Mouse (Mus musculus): ENCODE data around the gene Dhrs2.
A peak's percentile ranks its signal among the peaks of the same experiment; 100 is the strongest.

The Dhrs2 gene

GRCm38 (mm10) chr14:55221707-55222106 is at the start of gene Dhrs2:
TSS of gene Dhrs2 (plus strand) at chr14:55222007.
- DNase-seq, result no peak

GRCm38 (mm10) chr14:55174164-55174563 is 47.6 kb upstream of the Dhrs2 start:
- DNase-seq, result no peak

GRCm38 (mm10) chr14:55177274-55177673 is 44.5 kb upstream of the Dhrs2 start:
- peak; percentile 69 to 76 for DNase-seq

- no peak for DNase-seq
Observed at GRCm38 (mm10) chr14:55180951-55181350, 40.9 kb upstream of the Dhrs2 start.

- DNase-seq, result no peak
Observed at GRCm38 (mm10) chr14:55183231-55183630, 38.6 kb upstream of the Dhrs2 start.

GRCm38 (mm10) chr14:55184640-55185145 is 37.1 kb upstream of the Dhrs2 start:
- no peak for DNase-seq

- no peak for DNase-seq
Observed at GRCm38 (mm10) chr14:55188491-55188890, 33.3 kb upstream of the Dhrs2 start.

- DNase-seq, result no peak
Observed at GRCm38 (mm10) chr14:55189351-55189769, 32.4 kb upstream of the Dhrs2 start.

- no peak for DNase-seq
Observed at GRCm38 (mm10) chr14:55193354-55193753, 28.5 kb upstream of the Dhrs2 start.

- DNase-seq, result no peak
Observed at GRCm38 (mm10) chr14:55193876-55194635, 27.8 kb upstream of the Dhrs2 start.

GRCm38 (mm10) chr14:55194786-55195185 is 27.0 kb upstream of the Dhrs2 start:
- no peak for DNase-seq

- DNase-seq, result no peak
Observed at GRCm38 (mm10) chr14:55197121-55197520, 24.7 kb upstream of the Dhrs2 start.

GRCm38 (mm10) chr14:55198187-55198586 is 23.6 kb upstream of the Dhrs2 start:
- no peak for DNase-seq

- DNase-seq, result no peak
Observed at GRCm38 (mm10) chr14:55204544-55204943, 17.3 kb upstream of the Dhrs2 start.

GRCm38 (mm10) chr14:55205045-55205750 is 16.6 kb upstream of the Dhrs2 start:
- DNase-seq, result no peak

GRCm38 (mm10) chr14:55208306-55208705 is 13.5 kb upstream of the Dhrs2 start:
- no peak for DNase-seq

GRCm38 (mm10) chr14:55213621-55214020 is 8.2 kb upstream of the Dhrs2 start:
- peak in 1 of 2 experiments; percentile 7 for DNase-seq

GRCm38 (mm10) chr14:55214507-55214906 is 7.3 kb upstream of the Dhrs2 start:
- peak; percentile 53 to 66 for DNase-seq

GRCm38 (mm10) chr14:55223172-55223571 is 1.4 kb downstream of the Dhrs2 start:
- DNase-seq, result no peak

- DNase-seq, result no peak
Observed at GRCm38 (mm10) chr14:55234639-55235038, 12.8 kb downstream of the Dhrs2 start.

- DNase-seq, result no peak
Observed at GRCm38 (mm10) chr14:55236685-55237084, 14.9 kb downstream of the Dhrs2 start.

GRCm38 (mm10) chr14:55242664-55243063 is 20.9 kb downstream of the Dhrs2 start:
- DNase-seq, result peak; percentile 41 to 54

GRCm38 (mm10) chr14:55247181-55247580 is 25.4 kb downstream of the Dhrs2 start:
- no peak for DNase-seq

GRCm38 (mm10) chr14:55248284-55248683 is 26.5 kb downstream of the Dhrs2 start:
- no peak for DNase-seq

Measured in cerebellum, postnatal 36 days (tissue).